Mouse (Mus musculus): ENCODE data around the gene Gtpbp3. TPM values are rescaled to one million over a fixed set of nuclear protein-coding genes. Genes with fewer than 3 reads are reported as not detected.

The Gtpbp3 gene
- polyA plus RNA-seq, 1 experiment from 2014 or later: 20.0 TPM

DNA sequence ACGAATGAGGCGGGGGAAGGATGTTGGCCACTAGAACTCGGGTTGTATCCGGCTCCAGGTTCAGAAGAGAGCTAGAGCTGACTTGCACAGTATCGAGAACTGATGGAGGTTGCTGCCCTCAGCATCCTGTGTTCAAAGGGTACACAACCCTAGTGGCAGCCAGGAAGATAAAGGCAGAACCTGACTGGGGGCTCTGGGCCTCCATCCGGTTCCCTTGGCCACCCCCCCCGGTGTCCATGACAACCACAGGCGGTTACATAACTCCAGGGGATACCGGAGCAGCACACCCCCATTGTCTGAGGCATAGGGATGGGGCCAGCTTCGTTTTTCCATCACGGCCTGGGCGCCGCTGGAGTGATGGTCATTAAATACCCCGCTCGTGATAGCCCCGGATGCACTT is 25.1 kb upstream of the Gtpbp3 start:
- Histone ChIP-seq H3K36me3 (peaks cover 49% of the 10 kb centered on the region), H3K27ac (replicated peaks) (peak overlapping the region; percentile 91), H3K27me3 (ENCODE audit: low read depth, poor library complexity, severe bottlenecking) (peaks cover 21% of the 10 kb centered on the region), H3K4me1 (peaks cover 52% of the 10 kb centered on the region), H3K4me3 (peak overlapping the region; percentile 91), H3K9me3 (replicated peaks) (no peaks in the 10 kb centered on the region)
- DNase-seq (ENCODE audit: low spot score): peak; percentile 60
- 10% methylated on average over 16 of the region's 16 CpGs for WGBS

DNA sequence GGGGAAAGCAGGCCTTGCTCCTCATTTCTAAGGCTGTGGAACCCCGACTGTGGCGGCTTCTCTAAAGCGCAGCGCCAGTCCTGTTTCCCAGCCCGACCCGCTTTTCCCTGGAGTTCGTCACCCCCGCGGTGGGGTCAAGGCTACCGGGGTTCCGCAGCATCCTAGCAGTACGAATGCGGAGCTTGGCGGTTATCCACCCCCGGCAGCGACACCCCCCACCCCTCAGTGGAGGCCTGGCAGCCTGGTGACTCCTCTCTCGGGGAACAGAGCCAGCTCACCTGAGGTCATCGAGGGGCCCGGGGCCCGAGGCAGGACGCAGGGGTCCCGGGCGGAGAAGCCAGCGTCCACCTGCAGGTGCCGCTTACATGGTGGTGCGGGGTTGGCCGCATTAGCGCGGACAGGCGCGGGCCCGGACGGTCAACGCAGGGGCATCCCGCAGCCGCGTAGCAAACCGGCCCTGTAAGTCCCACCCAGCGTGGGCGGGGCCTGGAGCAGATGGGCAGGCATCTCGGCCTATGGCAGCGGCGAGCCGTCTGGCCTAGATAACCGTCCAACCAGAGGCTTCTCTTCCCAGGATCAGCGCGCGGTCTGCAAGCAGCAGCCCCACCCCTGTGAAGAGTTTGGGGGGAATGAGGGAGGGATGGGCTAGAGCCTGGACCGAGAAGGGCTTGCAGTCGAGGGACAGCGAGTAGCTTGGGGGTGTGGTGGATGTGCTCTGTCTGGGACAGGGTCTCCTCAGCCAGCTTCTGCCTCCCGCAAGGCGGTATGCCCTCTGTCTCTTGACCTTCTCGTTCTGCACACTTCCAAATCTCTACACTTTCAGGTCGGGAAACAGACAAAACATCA is 24.5 kb upstream of the Gtpbp3 start, which contains the start of gene Abhd8:
TSS of gene Abhd8 (minus strand) at position 468 of the 846 bp plus-strand sequence.
- H3K27ac ChIP-seq (replicated peaks): peak within 1 kb of the TSS; percentile 91
- peaks cover 48% of the 10 kb centered on the region for H3K4me1 ChIP-seq
- H3K36me3 ChIP-seq: peaks cover 42% of the 10 kb centered on the region
- no peaks in the 10 kb centered on the region for H3K9me3 ChIP-seq (replicated peaks)
- peak; percentile 96 for DNase-seq (ENCODE audit: low spot score)
- H3K27me3 ChIP-seq (ENCODE audit: low read depth, poor library complexity, severe bottlenecking): peaks cover 20% of the 10 kb centered on the region
- peak within 1 kb of the TSS; percentile 91 for H3K4me3 ChIP-seq
- WGBS: under 1% methylated on average over 55 of the region's 55 CpGs

DNA sequence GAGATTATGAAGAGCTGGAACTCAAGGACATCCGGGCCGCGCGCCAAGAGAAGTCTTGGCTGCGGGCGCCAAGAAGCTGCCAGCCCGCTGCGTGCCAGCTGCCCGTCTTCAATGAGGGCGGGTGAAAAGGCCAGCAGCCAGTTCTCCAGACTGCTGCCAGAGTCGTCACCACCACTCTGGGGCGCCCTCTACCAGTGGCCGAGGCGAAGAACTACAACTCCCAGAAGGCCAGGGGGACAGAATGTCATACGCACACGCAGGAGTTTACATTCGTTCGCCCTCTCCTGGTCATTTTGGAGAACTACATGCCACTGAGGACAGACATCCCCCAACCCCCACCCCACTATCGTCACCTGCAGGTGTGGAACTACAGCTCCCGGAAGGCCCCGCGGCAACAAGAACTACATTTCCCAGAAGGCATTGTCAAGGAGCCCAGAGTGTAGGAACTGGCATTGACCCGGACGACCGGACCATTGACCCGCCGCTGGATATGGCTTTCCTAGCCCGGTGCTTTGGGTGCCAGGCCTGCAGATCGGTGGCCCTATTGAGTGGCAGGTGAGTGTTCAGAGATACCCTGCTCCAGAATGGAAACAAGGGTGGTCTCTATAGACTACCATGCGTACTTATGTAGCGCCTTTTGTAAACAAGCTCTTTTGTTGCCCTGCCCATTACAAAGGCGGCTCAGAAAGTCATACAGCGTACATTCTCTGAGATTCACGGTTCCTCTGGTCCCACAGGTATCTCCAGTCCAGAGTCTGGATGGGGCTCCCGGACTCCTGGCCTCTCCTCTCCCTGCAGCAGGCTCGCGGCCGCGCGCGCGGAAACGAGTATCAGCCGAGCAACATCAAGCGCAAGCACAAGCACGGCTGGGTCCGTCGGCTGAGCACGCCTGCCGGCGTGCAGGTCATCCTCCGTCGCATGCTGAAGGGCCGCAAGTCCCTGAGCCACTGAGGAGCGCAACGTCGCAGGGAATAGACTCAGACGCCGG is 23.1 kb upstream of the Gtpbp3 start, which contains the start of gene Mrpl34:
TSS of gene Mrpl34 (plus strand) at position 447 of the 988 bp plus-strand sequence.
- peak within 1 kb of the TSS; percentile 91 for H3K4me3 ChIP-seq
- H3K9me3 ChIP-seq (replicated peaks): no peaks in the 10 kb centered on the region
- peaks cover 53% of the 10 kb centered on the region for H3K4me1 ChIP-seq
- H3K36me3 ChIP-seq: peaks cover 28% of the 10 kb centered on the region
- peak within 1 kb of the TSS; percentile 91 for H3K27ac ChIP-seq (replicated peaks)
- peaks cover 20% of the 10 kb centered on the region for H3K27me3 ChIP-seq (ENCODE audit: low read depth, poor library complexity, severe bottlenecking)
- peak; percentile 98 for DNase-seq (ENCODE audit: low spot score)
- under 1% methylated on average over 59 of the region's 59 CpGs for WGBS

DNA sequence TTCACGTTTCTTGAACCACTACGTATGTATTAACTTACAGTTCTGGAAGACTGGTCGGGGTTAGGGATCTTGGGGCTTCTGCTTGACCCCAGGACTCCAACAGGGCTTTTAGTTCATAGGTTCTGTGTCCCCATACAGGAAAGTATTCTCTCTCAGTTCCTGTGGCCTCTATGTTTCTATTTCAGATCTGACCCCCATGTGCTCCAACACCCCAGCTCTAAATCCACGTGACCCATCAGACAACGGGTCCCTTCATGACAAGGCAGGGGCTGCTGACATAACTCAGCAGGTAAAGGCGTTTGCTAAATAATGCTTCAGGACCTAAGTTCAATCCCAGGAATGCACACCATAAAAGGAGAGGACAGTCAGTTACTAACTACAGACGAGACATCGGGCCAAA is 22.2 kb upstream of the Gtpbp3 start:
- DNase-seq (ENCODE audit: low spot score): no peak
- Histone ChIP-seq H3K36me3 (peaks cover 24% of the 10 kb centered on the region), H3K4me3 (peak overlapping the region; percentile 91), H3K27me3 (ENCODE audit: low read depth, poor library complexity, severe bottlenecking) (peaks cover 19% of the 10 kb centered on the region), H3K9me3 (replicated peaks) (no peaks in the 10 kb centered on the region), H3K4me1 (peaks cover 62% of the 10 kb centered on the region), H3K27ac (replicated peaks) (peak overlapping the region; percentile 91; the same call in 1 of the 2 replicates)
- 86% methylated on average over 8 of the region's 8 CpGs for WGBS

DNA sequence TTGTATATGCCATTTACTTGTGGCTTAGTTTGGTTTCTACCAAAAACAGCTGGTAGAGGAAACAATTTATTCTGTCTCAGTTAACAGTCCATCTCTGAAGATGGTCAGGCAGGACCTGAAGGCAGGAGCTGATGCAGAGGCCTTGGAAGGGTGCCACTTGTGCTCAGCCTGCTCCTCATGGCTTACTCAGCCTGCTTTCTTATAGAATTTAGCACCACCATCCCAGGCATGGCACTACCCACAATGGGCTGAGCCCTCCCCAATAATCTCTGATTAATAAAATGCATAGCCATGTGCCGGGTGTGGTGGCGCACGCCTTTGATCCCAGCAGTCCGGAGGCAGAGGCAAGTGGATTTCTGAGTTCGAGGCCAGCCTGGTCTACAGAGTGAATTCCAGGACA is 21.7 kb upstream of the Gtpbp3 start:
- peaks cover 65% of the 10 kb centered on the region for H3K4me1 ChIP-seq
- no peak overlapping the region for H3K27ac ChIP-seq (replicated peaks)
- WGBS: 97% methylated on average over 5 of the region's 5 CpGs
- peaks cover 24% of the 10 kb centered on the region for H3K36me3 ChIP-seq
- H3K4me3 ChIP-seq: no peak overlapping the region
- no peaks in the 10 kb centered on the region for H3K9me3 ChIP-seq (replicated peaks)
- DNase-seq (ENCODE audit: low spot score): no peak
- H3K27me3 ChIP-seq (ENCODE audit: low read depth, poor library complexity, severe bottlenecking): peaks cover 14% of the 10 kb centered on the region

DNA sequence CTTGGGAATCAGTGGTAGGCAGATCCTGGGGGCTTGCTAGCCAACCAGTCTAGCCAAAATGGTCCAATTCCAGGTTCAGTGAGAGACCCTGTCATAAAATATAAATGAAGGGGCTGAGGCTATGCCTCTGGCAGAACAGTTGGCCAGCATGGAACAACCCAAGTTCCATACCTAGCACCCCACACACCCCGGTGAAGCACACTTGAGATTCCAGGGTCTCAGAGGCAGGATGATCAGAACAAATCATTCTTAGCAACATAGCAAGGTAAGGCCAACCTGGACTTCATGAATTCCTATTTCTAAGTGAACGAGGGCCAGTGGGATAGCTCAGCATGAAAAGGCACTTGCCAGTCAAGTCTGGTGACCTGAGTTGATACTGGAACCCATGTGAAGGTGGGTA is 20.7 kb upstream of the Gtpbp3 start:
- H3K36me3 ChIP-seq: peaks cover 27% of the 10 kb centered on the region
- no peak overlapping the region for H3K4me3 ChIP-seq
- no peaks in the 10 kb centered on the region for H3K9me3 ChIP-seq (replicated peaks)
- no peak for DNase-seq (ENCODE audit: low spot score)
- H3K27me3 ChIP-seq (ENCODE audit: low read depth, poor library complexity, severe bottlenecking): peaks cover 4% of the 10 kb centered on the region
- WGBS: 93% methylated on average over 2 of the region's 2 CpGs
- H3K4me1 ChIP-seq: peaks cover 57% of the 10 kb centered on the region
- H3K27ac ChIP-seq (replicated peaks): no peak overlapping the region

DNA sequence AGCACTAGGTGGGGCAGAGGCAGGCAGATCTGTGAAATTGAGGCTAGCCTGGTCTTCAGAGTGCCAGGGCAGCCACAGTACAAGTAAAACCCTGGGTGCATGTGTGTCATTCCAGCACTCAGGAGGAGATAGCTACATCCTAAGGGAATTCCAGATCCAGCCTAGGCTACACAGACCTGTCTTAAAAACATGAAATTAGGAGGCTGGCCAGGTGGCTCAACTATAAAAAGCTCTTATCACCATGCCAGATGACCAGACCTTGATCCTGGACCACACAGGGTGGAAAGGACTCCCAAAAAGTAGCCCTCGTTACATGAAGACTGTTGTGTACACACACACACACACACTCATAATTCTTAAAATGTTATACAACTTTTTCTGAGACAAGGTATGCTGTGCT is 19.9 kb upstream of the Gtpbp3 start:
- DNase-seq (ENCODE audit: low spot score): no peak
- Histone ChIP-seq H3K4me3 (no peak overlapping the region), H3K4me1 (peaks cover 50% of the 10 kb centered on the region), H3K9me3 (replicated peaks) (no peaks in the 10 kb centered on the region), H3K36me3 (peaks cover 35% of the 10 kb centered on the region), H3K27me3 (ENCODE audit: low read depth, poor library complexity, severe bottlenecking) (no peaks in the 10 kb centered on the region), H3K27ac (replicated peaks) (no peak overlapping the region)
- 91% methylated on average over 1 of the region's 1 CpGs for WGBS

DNA sequence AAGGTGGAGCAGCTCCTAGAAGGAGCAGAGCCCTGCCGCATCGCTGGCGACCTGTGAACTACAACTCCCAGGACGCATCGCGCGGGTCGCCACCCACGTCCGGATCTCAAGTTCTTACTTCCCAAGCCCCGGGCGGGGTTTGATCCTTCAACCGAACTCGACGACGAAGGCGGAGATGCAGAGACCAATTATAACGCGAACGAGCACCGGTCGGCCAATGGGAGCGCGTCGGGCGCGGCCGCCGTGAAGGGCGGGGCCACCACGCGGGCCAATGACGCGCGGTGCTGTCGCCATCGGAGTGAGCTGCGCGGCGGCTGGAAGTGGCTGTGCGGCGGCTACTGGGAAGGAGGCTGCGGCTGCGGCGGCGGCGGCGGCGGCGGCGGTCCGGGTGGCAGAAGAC is 19.0 kb upstream of the Gtpbp3 start, which contains the start of gene Dda1:
TSS of gene Dda1 (plus strand) at position 284 of the 400 bp plus-strand sequence.
- Histone ChIP-seq H3K9me3 (replicated peaks) (no peaks in the 10 kb centered on the region), H3K36me3 (peaks cover 44% of the 10 kb centered on the region), H3K27ac (replicated peaks) (peak within 1 kb of the TSS; percentile 94), H3K27me3 (ENCODE audit: low read depth, poor library complexity, severe bottlenecking) (no peaks in the 10 kb centered on the region), H3K4me3 (peak within 1 kb of the TSS; percentile 97), H3K4me1 (peaks cover 40% of the 10 kb centered on the region)
- peak; percentile 97 for DNase-seq (ENCODE audit: low spot score)
- WGBS: under 1% methylated on average over 47 of the region's 52 CpGs

DNA sequence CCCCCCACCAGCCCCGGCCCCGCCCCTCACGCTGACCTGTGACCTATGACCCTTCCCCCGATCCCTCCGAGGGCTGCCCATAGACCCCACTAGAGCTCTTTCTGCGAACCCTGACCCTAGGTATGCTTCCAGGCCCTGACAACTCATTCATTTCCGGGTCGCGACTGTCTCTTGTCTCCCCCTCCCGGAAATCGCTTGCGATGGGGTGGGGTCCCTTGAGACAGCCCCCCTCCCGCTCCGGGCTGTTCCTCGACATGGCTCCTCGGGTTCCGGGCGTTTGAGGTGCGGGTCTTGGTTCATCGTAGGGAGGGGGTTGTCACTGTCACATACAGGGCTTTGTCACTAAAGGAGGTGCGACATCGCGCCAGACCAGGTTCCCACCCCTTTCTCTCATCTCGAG is 18.5 kb upstream of the Gtpbp3 start:
- no peaks in the 10 kb centered on the region for H3K9me3 ChIP-seq (replicated peaks)
- peak; percentile 61 for DNase-seq (ENCODE audit: low spot score)
- H3K27ac ChIP-seq (replicated peaks): peak overlapping the region; percentile 94
- 2% methylated on average over 22 of the region's 24 CpGs for WGBS
- H3K4me1 ChIP-seq: peaks cover 36% of the 10 kb centered on the region
- H3K36me3 ChIP-seq: peaks cover 49% of the 10 kb centered on the region
- H3K4me3 ChIP-seq: peak overlapping the region; percentile 97
- no peaks in the 10 kb centered on the region for H3K27me3 ChIP-seq (ENCODE audit: low read depth, poor library complexity, severe bottlenecking)

DNA sequence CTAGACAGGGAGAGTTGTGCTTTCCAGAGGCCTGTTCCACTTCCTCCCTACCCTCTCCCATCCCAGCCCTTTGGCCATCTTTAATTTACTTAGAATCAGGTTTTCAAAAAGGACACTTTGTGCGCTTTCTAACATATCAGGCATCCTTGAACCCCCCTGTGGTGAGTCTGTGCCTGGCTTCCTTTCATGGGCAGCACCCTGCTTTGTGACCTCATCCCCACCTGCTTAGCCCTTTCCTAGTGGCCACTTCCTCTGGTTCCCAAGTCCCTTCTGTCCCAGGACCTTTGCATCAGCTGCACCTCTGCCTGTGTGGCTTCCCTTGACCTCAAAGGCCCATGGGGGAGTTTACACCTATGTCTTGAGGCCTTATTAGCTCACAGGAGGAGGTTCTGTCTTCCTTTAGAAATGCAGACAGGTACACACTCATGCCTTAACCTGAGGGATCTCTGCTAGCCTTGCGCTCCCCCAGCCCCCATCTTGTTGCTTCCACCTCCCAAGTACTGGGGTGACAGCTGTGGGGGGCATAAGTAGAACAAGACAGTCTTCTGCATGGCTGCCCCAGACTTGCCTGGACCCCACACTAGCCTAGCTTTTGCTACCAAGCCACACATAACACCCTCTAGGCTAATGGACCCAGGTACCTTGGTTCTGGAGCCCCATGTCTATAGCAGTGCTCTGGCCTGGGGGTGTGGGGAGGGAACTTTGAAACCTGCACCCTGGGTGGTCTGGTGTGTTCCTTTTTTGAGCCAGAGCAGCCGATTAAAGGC is 17.6 kb upstream of the Gtpbp3 start:
- WGBS: 85% methylated on average over 3 of the region's 3 CpGs
- peak overlapping the region; percentile 94 for H3K27ac ChIP-seq (replicated peaks)
- DNase-seq (ENCODE audit: low spot score): no peak
- peaks cover 58% of the 10 kb centered on the region for H3K36me3 ChIP-seq
- peaks cover 3% of the 10 kb centered on the region; the same call in 1 of the 2 replicates for H3K27me3 ChIP-seq (ENCODE audit: low read depth, poor library complexity, severe bottlenecking)
- H3K4me3 ChIP-seq: peak overlapping the region; percentile 97
- peaks cover 36% of the 10 kb centered on the region for H3K4me1 ChIP-seq
- no peaks in the 10 kb centered on the region for H3K9me3 ChIP-seq (replicated peaks)

DNA sequence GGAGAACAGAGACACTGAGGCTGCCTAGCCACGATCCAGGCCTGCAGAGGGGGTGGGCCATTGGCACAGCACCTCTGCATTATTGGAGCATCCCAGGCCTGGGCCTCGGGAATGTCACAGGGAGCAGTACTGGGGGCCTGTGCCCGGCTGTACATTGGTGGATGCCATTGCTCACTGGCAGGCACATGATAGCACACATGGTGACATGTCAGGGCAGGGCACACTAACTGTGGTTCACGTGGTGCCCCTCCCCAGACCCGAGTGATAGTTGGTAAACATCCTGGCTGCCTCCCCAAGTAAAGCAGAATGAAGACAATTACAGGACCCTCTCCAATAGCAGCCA is 17.0 kb upstream of the Gtpbp3 start:
- Histone ChIP-seq H3K9me3 (replicated peaks) (no peaks in the 10 kb centered on the region), H3K4me3 (peak overlapping the region; percentile 97), H3K27ac (replicated peaks) (no peak overlapping the region), H3K27me3 (ENCODE audit: low read depth, poor library complexity, severe bottlenecking) (peaks cover 7% of the 10 kb centered on the region; the same call in 1 of the 2 replicates), H3K36me3 (peaks cover 61% of the 10 kb centered on the region), H3K4me1 (peaks cover 36% of the 10 kb centered on the region)
- no peak for DNase-seq (ENCODE audit: low spot score)
- WGBS: 86% methylated on average over 5 of the region's 5 CpGs

DNA sequence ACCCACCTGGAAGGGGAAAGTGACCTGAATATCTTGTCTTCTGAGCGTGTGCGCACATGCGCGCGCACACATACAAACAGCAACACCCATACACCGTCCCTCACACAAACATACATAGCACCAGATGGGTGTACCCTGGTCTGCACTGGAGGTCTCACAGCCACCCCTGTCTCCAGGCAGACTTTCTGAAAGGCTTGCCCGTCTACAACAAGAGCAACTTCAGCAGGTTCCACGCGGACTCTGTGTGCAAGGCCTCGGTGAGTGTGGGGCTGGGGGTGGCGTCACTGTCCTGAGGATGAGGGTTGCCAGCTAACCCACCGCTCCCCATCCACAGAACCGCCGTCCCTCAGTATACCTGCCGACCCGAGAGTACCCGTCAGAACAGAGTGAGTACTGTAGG is 16.0 kb upstream of the Gtpbp3 start:
- DNase-seq (ENCODE audit: low spot score): no peak
- Histone ChIP-seq H3K27me3 (ENCODE audit: low read depth, poor library complexity, severe bottlenecking) (peaks cover 7% of the 10 kb centered on the region; the same call in 1 of the 2 replicates), H3K9me3 (replicated peaks) (no peaks in the 10 kb centered on the region), H3K4me3 (no peak overlapping the region), H3K27ac (replicated peaks) (no peak overlapping the region; the same call in 1 of the 2 replicates), H3K36me3 (peaks cover 53% of the 10 kb centered on the region), H3K4me1 (peaks cover 44% of the 10 kb centered on the region)
- WGBS: 96% methylated on average over 17 of the region's 17 CpGs

Data from midbrain, embryonic 10.5 days (tissue).